Mouse (Mus musculus): ENCODE measurements around the gene Trp53bp2. TPM values are rescaled to one million over a fixed set of nuclear protein-coding genes. Genes with fewer than 3 reads are reported as not detected.

Trp53bp2 gene
- polyA plus RNA-seq, 1 experiment: 8.9 TPM

- no peak for DNase-seq (ENCODE audit: low read depth in 1 of 2, low spot score in 2 of 2)
- no peaks in the 10 kb centered on the region for H3K27me3 ChIP-seq (ENCODE audit: control insufficient read depth, insufficient read depth, low read length)
- no peak overlapping the region for H3K27ac ChIP-seq (ENCODE audit: insufficient read depth, low read length)
- no peak overlapping the region for H3K4me3 ChIP-seq (ENCODE audit: extremely low read depth, insufficient read depth, insufficient read length)
- peaks cover 6% of the 10 kb centered on the region for H3K36me3 ChIP-seq (ENCODE audit: control insufficient read depth, insufficient read depth, low read length)
- H3K4me1 ChIP-seq (ENCODE audit: control insufficient read depth, insufficient read depth, insufficient read length): peaks cover 5% of the 10 kb centered on the region; the same call in 1 of the 2 replicates
- 94% methylated on average over 4 of the region's 4 CpGs for WGBS
- TF ChIP-seq CTCF (IDR thresholded peaks at IDR 0.05; ENCODE audit: extremely low read depth, insufficient read depth, insufficient read length, insufficient replicate concordance) (no peak), POLR2A (IDR thresholded peaks at IDR 0.05; ENCODE audit: low read depth, low read length) (no peak)
These were observed 57.0 kb downstream of the Trp53bp2 start for GRCm38 (mm10) chr1:182465978-182466377.

GRCm38 (mm10) chr1:182475005-182475796 lies 66.2 kb downstream of the Trp53bp2 start:
- no peaks in the 10 kb centered on the region for H3K27me3 ChIP-seq (ENCODE audit: control insufficient read depth, insufficient read depth, low read length)
- H3K4me3 ChIP-seq (ENCODE audit: extremely low read depth, insufficient read depth, insufficient read length): no peak overlapping the region
- no peak for DNase-seq (ENCODE audit: low read depth in 1 of 2, low spot score in 2 of 2)
- WGBS: 84% methylated on average over 5 of the region's 5 CpGs
- no peaks in the 10 kb centered on the region for H3K4me1 ChIP-seq (ENCODE audit: control insufficient read depth, insufficient read depth, insufficient read length)
- no peak overlapping the region for H3K27ac ChIP-seq (ENCODE audit: insufficient read depth, low read length)
- peaks cover 14% of the 10 kb centered on the region for H3K36me3 ChIP-seq (ENCODE audit: control insufficient read depth, insufficient read depth, low read length)
- no peak for TF ChIP-seq CTCF (IDR thresholded peaks at IDR 0.05; ENCODE audit: extremely low read depth, insufficient read depth, insufficient read length, insufficient replicate concordance)
- no peak for TF ChIP-seq POLR2A (IDR thresholded peaks at IDR 0.05; ENCODE audit: low read depth, low read length)

GRCm38 (mm10) chr1:182478935-182479334 lies 70.0 kb downstream of the Trp53bp2 start:
- Histone ChIP-seq H3K36me3 (ENCODE audit: control insufficient read depth, insufficient read depth, low read length) (peaks cover 9% of the 10 kb centered on the region), H3K4me3 (ENCODE audit: extremely low read depth, insufficient read depth, insufficient read length) (no peak overlapping the region), H3K27ac (ENCODE audit: insufficient read depth, low read length) (no peak overlapping the region), H3K27me3 (ENCODE audit: control insufficient read depth, insufficient read depth, low read length) (no peaks in the 10 kb centered on the region), H3K4me1 (ENCODE audit: control insufficient read depth, insufficient read depth, insufficient read length) (no peaks in the 10 kb centered on the region)
- no peak for DNase-seq (ENCODE audit: low read depth in 1 of 2, low spot score in 2 of 2)
- TF ChIP-seq CTCF (IDR thresholded peaks at IDR 0.05; ENCODE audit: extremely low read depth, insufficient read depth, insufficient read length, insufficient replicate concordance) (no peak), POLR2A (IDR thresholded peaks at IDR 0.05; ENCODE audit: low read depth, low read length) (no peak)
- WGBS: 88% methylated on average over 4 of the region's 4 CpGs

- TF ChIP-seq CTCF (IDR thresholded peaks at IDR 0.05; ENCODE audit: extremely low read depth, insufficient read depth, insufficient read length, insufficient replicate concordance) (no peak), POLR2A (IDR thresholded peaks at IDR 0.05; ENCODE audit: low read depth, low read length) (no peak)
- H3K36me3 ChIP-seq (ENCODE audit: control insufficient read depth, insufficient read depth, low read length): peaks cover 17% of the 10 kb centered on the region
- H3K4me3 ChIP-seq (ENCODE audit: extremely low read depth, insufficient read depth, insufficient read length): no peak overlapping the region
- H3K4me1 ChIP-seq (ENCODE audit: control insufficient read depth, insufficient read depth, insufficient read length): no peaks in the 10 kb centered on the region
- no peak overlapping the region for H3K27ac ChIP-seq (ENCODE audit: insufficient read depth, low read length)
- DNase-seq (ENCODE audit: low read depth in 1 of 2, low spot score in 2 of 2): no peak
- WGBS: 88% methylated on average over 7 of the region's 7 CpGs
- H3K27me3 ChIP-seq (ENCODE audit: control insufficient read depth, insufficient read depth, low read length): no peaks in the 10 kb centered on the region
These were observed 72.2 kb downstream of the Trp53bp2 start for GRCm38 (mm10) chr1:182481138-182481537.

GRCm38 (mm10) chr1:182481646-182482295 lies 72.8 kb downstream of the Trp53bp2 start:
- Histone ChIP-seq H3K4me3 (ENCODE audit: extremely low read depth, insufficient read depth, insufficient read length) (no peak overlapping the region), H3K36me3 (ENCODE audit: control insufficient read depth, insufficient read depth, low read length) (peaks cover 20% of the 10 kb centered on the region), H3K27ac (ENCODE audit: insufficient read depth, low read length) (no peak overlapping the region), H3K27me3 (ENCODE audit: control insufficient read depth, insufficient read depth, low read length) (no peaks in the 10 kb centered on the region), H3K4me1 (ENCODE audit: control insufficient read depth, insufficient read depth, insufficient read length) (no peaks in the 10 kb centered on the region)
- TF ChIP-seq CTCF (IDR thresholded peaks at IDR 0.05; ENCODE audit: extremely low read depth, insufficient read depth, insufficient read length, insufficient replicate concordance): no peak
- no peak for TF ChIP-seq POLR2A (IDR thresholded peaks at IDR 0.05; ENCODE audit: low read depth, low read length)
- WGBS: 92% methylated on average over 10 of the region's 10 CpGs
- no peak for DNase-seq (ENCODE audit: low read depth in 1 of 2, low spot score in 2 of 2)

DNA sequence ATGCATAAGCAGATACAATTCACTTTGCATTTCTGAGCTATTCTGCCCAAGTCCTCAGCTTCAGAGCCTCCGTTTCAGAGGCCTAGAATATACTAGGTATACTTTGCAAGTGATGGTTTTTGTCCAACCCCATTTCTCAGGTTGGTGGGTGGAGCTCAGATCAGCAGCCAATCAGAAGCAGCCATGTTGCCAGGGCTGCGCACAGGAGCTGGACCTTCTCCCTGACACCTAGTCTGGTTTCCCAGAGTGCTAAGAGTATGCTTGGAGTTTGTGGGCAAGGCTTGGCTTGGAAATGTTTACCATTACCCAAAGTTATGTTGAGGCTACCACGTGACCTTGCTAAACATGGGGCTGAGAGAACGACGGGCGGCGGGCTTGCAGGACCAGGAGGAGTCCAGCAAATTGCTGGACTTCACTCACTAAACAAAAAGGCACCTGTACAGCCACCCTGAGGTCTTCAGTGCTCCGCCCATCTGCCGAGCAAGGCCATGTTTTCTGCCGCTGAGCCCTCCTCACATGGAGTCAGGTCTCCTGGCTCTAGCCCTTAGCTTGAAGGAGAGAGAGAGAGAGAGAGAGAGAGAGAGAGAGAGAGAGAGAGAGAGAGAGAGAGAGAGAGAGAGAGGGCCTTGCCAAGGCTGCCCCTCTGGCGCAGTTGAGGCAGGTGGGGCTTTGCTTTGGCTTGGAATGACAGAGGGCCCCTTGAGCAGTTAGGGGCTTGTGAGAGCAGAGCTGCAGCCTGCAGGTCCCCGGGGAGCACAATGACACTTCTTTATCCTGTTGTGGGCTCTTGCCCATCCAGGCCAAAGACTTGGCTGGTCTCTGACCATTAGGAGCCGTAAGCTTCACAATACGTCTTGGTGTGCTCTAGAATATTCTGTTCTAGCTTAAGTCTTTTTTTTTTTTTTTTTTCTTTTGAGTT lies 74.3 kb downstream of the Trp53bp2 start:
- Histone ChIP-seq H3K4me1 (ENCODE audit: control insufficient read depth, insufficient read depth, insufficient read length) (no peaks in the 10 kb centered on the region), H3K27ac (ENCODE audit: insufficient read depth, low read length) (no peak overlapping the region), H3K4me3 (ENCODE audit: extremely low read depth, insufficient read depth, insufficient read length) (no peak overlapping the region), H3K27me3 (ENCODE audit: control insufficient read depth, insufficient read depth, low read length) (no peaks in the 10 kb centered on the region), H3K36me3 (ENCODE audit: control insufficient read depth, insufficient read depth, low read length) (peaks cover 16% of the 10 kb centered on the region)
- TF ChIP-seq CTCF (IDR thresholded peaks at IDR 0.05; ENCODE audit: extremely low read depth, insufficient read depth, insufficient read length, insufficient replicate concordance) (no peak), POLR2A (IDR thresholded peaks at IDR 0.05; ENCODE audit: low read depth, low read length) (no peak)
- 97% methylated on average over 14 of the region's 14 CpGs for WGBS
- no peak for DNase-seq (ENCODE audit: low read depth in 1 of 2, low spot score in 2 of 2)

Data from spleen, adult 2 months (tissue).